In the genomic region with DNA sequence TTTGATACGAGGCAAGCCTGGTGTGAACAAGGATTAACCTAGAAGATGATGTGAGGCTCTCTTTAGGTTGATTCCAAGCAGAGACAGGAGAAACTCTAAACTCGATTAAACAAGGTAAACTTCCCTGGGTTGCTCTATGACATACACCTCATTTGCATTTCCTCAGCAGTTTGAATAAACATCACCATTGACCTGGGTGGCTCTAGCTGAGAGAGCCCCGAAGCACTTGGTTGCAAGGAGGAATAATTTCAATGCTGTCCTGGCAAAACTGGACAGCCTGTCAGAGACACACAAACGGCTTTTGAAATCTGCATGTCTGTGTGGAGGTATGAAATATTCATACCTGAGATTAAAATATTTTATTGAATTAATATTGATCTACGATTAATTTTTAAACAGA, we compare ENCODE assay signal across 19 mouse cellular contexts.
DNase-seq lines count a peak whose midpoint lies in the region; ATAC-seq lines count a peak whose summit lies in the region.
"Had no signal": no experiment of that assay in that cellular context is flagged by ENCODE, and none has a peak within 500 bp of the region (broad histone marks: within the 10 kb centered on the region; RNA-seq: fewer than 3 reads in every experiment).

No protein-coding gene starts in this region.

- no peak overlapping the region for H3K27ac ChIP-seq in heart, embryonic 12.5 days (ENCODE audit: poor library complexity, severe bottlenecking)
- H3K27ac ChIP-seq in midbrain, embryonic 11.5 days (ENCODE audit: low read depth, low read length): no peak overlapping the region; the same call in 1 of the 2 replicates
- H3K27ac ChIP-seq in midbrain, embryonic 10.5 days (replicated peaks): no peak overlapping the region
- H3K27ac ChIP-seq in neural tube, embryonic 11.5 days (ENCODE audit: low read depth, low read length): 0 out of 2 replicates have a peak overlapping the region, but pooled peaks have one; percentile 8
- H3K27ac ChIP-seq: embryonic facial prominence, embryonic 12.5 days; heart, adult 2 months had no signal

- H3K27me3 ChIP-seq in heart, embryonic 12.5 days (replicated peaks): no peaks in the 10 kb centered on the region
- no peaks in the 10 kb centered on the region for H3K27me3 ChIP-seq in midbrain, embryonic 11.5 days (ENCODE audit: control insufficient read depth, insufficient read depth, low read length)
- no peaks in the 10 kb centered on the region for H3K27me3 ChIP-seq in midbrain, embryonic 10.5 days (ENCODE audit: low read depth, poor library complexity, severe bottlenecking)
- H3K27me3 ChIP-seq in neural tube, embryonic 11.5 days (ENCODE audit: control insufficient read depth, insufficient read depth, low read length): no peaks in the 10 kb centered on the region
- H3K27me3 ChIP-seq: embryonic facial prominence, embryonic 12.5 days had no signal

- ATAC-seq in heart, embryonic 12.5 days (ENCODE audit: insufficient number of reproducible peaks, low FRiP score): no peak
- ATAC-seq in midbrain, embryonic 11.5 days (ENCODE audit: low FRiP score): peak; percentile 52; the same call in 1 of the 2 replicates
- peak; percentile 1; the same call in 1 of the 2 replicates for ATAC-seq in neural tube, embryonic 11.5 days (ENCODE audit: insufficient read depth, low FRiP score, low TSS enrichment)
- ATAC-seq: forebrain, postnatal 0 days; intestine, embryonic 16.5 days had no signal

- H3K4me2 ChIP-seq in heart, embryonic 12.5 days: 0 out of 2 replicates have a peak overlapping the region, but pooled peaks have one; percentile 1
- H3K4me2 ChIP-seq in midbrain, embryonic 11.5 days: no peak overlapping the region
- H3K4me2 ChIP-seq in neural tube, embryonic 11.5 days (ENCODE audit: low read depth): no peak overlapping the region
- H3K4me2 ChIP-seq: embryonic facial prominence, embryonic 12.5 days; heart, embryonic 11.5 days had no signal

- no peak overlapping the region for H3K4me3 ChIP-seq in heart, embryonic 12.5 days
- no peak overlapping the region for H3K4me3 ChIP-seq in midbrain, embryonic 11.5 days (ENCODE audit: low read depth, low read length)
- H3K4me3 ChIP-seq in midbrain, embryonic 10.5 days: no peak overlapping the region
- no peak overlapping the region for H3K4me3 ChIP-seq in neural tube, embryonic 11.5 days (ENCODE audit: low read depth, low read length)
- H3K4me3 ChIP-seq: embryonic facial prominence, embryonic 12.5 days; heart, adult 2 months had no signal

- no peaks in the 10 kb centered on the region for H3K36me3 ChIP-seq in heart, embryonic 12.5 days
- H3K36me3 ChIP-seq in midbrain, embryonic 11.5 days (ENCODE audit: control insufficient read depth, insufficient read depth, low read length): no peaks in the 10 kb centered on the region
- H3K36me3 ChIP-seq in midbrain, embryonic 10.5 days: no peaks in the 10 kb centered on the region
- H3K36me3 ChIP-seq in neural tube, embryonic 11.5 days (ENCODE audit: control insufficient read depth, insufficient read depth, low read length): no peaks in the 10 kb centered on the region
- H3K36me3 ChIP-seq: embryonic facial prominence, embryonic 12.5 days had no signal

- 0 out of 2 replicates have a peak, but pooled peaks cover 7% of the 10 kb centered on the region for H3K4me1 ChIP-seq in heart, embryonic 12.5 days (replicated peaks)
- H3K4me1 ChIP-seq in midbrain, embryonic 11.5 days (ENCODE audit: control insufficient read depth, insufficient read depth, low read length): no peaks in the 10 kb centered on the region
- no peaks in the 10 kb centered on the region for H3K4me1 ChIP-seq in midbrain, embryonic 10.5 days
- H3K4me1 ChIP-seq in neural tube, embryonic 11.5 days (ENCODE audit: control insufficient read depth, insufficient read depth, low read length): no peaks in the 10 kb centered on the region
- H3K4me1 ChIP-seq: embryonic facial prominence, embryonic 12.5 days had no signal

- DNase-seq in heart, postnatal 36 days: no peak
- no peak for DNase-seq in midbrain, embryonic 11.5 days (ENCODE audit: low spot score, missing footprints)
- no peak for DNase-seq in midbrain, embryonic 10.5 days (ENCODE audit: low spot score)
- no peak for DNase-seq in neural tube, embryonic 11.5 days (ENCODE audit: low spot score)
- no peak for DNase-seq in neural tube, embryonic 10.5 days (ENCODE audit: extremely low spot score, low spot score)
- no peak for DNase-seq in cerebellum, postnatal 14 days
- DNase-seq: adrenal gland, adult 8-10 months; adrenal gland, postnatal 36 days; cerebellum, adult 11 months; cerebellum, adult 8-10 months; cerebellum, postnatal 25 days; forebrain, postnatal 0 days; gastrocnemius, postnatal 14 days; heart, adult 2 months; kidney, adult 2 months had no signal

- WGBS in heart, embryonic 12.5 days: 54% methylated on average over 5 of the region's 5 CpGs
- WGBS in midbrain, embryonic 11.5 days: 73% methylated on average over 5 of the region's 5 CpGs
- 77% methylated on average over 5 of the region's 5 CpGs for WGBS in midbrain, embryonic 10.5 days
- WGBS in neural tube, embryonic 11.5 days: 77% methylated on average over 5 of the region's 5 CpGs

- no peaks in the 10 kb centered on the region for H3K9me3 ChIP-seq in heart, embryonic 12.5 days (replicated peaks)
- no peaks in the 10 kb centered on the region for H3K9me3 ChIP-seq in midbrain, embryonic 11.5 days (ENCODE audit: control insufficient read depth, low read length)
- no peaks in the 10 kb centered on the region for H3K9me3 ChIP-seq in midbrain, embryonic 10.5 days (replicated peaks)
- H3K9me3 ChIP-seq in neural tube, embryonic 11.5 days (ENCODE audit: control insufficient read depth, low read length): no peaks in the 10 kb centered on the region
- H3K9me3 ChIP-seq: embryonic facial prominence, embryonic 12.5 days had no signal

- intact Hi-C loops in heart, postnatal 36 days (cut with DNase I): no loop called here

- H3K9ac ChIP-seq in heart, embryonic 12.5 days: no peak overlapping the region
- no peak overlapping the region for H3K9ac ChIP-seq in midbrain, embryonic 11.5 days (ENCODE audit: low read length)
- no peak overlapping the region for H3K9ac ChIP-seq in neural tube, embryonic 11.5 days (ENCODE audit: low read length)
- H3K9ac ChIP-seq: embryonic facial prominence, embryonic 12.5 days; forebrain, postnatal 0 days had no signal
